Mouse (Mus musculus) embryonic facial prominence, embryonic 12.5 days (tissue): Measurements from ENCODE around the gene Coro1b. TPM values are rescaled to one million over a fixed set of nuclear protein-coding genes. Genes with fewer than 3 reads are reported as not detected.

Experiments used
- ATAC-seq: fragments of 200-750 bp; cut with Nextera tagmentation; 2 replicates; pipeline ENCODE4 v1.8.0; 2017; ENCODE audit not compliant: insufficient number of reproducible peaks, insufficient read depth, low FRiP score, low TSS enrichment
- H3K27ac ChIP-seq: fragments of 300-500 bp; sonication (generic); 2 replicates; pipeline ENCODE4 v1.5.1; 2016; ENCODE audit warnings: mild to moderate bottlenecking
- H3K27me3 ChIP-seq: fragments of 300-500 bp; sonication (generic); 2 replicates; pipeline ENCODE4 v1.6.1; 2016; ENCODE audit warnings: mild to moderate bottlenecking, moderate library complexity
- H3K36me3 ChIP-seq: fragments of 300-500 bp; sonication (generic); 2 replicates; pipeline ENCODE4 v1.6.1; 2016; ENCODE audit warnings: mild to moderate bottlenecking
- H3K4me1 ChIP-seq: fragments of 300-500 bp; sonication (generic); 2 replicates; pipeline ENCODE4 v1.6.1; 2016
- H3K4me2 ChIP-seq: fragments of 300-500 bp; sonication (generic); replicated peaks from 2 replicates; pipeline ENCODE4 v1.6.1; 2016; ENCODE audit warnings: mild to moderate bottlenecking, moderate library complexity
- H3K4me3 ChIP-seq: fragments of 300-500 bp; sonication (generic); 2 replicates; pipeline ENCODE4 v1.5.1; 2016; ENCODE audit warnings: mild to moderate bottlenecking
- H3K9ac ChIP-seq: fragments of 300-500 bp; sonication (generic); 2 replicates; pipeline ENCODE4 v1.6.1; 2016; ENCODE audit warnings: mild to moderate bottlenecking, moderate library complexity
- H3K9me3 ChIP-seq: fragments of 300-500 bp; sonication (generic); 2 replicates; pipeline ENCODE4 v1.6.1; 2016; ENCODE audit warnings: mild to moderate bottlenecking, moderate library complexity
- WGBS: fragments of 180-500 bp; shearing (Covaris S2); methylation state at CpG from one replicate; pipeline ENCODE4 v1.1.7; 2016; 5-methylcytosine and 5-hydroxymethylcytosine counted together
- polyA plus RNA-seq: library from polyadenylated mRNA; unstranded; fragments of >200 nt; fragmentation: Nextera tagmentation; extraction: Ambion mirVana; gene quantifications from 2 replicates; pipeline ENCODE4 v1.2.1, GENCODE M21; 2016

Coro1b gene
- polyA plus RNA-seq, 1 experiment from 2014 or later = 128 TPM

DNA sequence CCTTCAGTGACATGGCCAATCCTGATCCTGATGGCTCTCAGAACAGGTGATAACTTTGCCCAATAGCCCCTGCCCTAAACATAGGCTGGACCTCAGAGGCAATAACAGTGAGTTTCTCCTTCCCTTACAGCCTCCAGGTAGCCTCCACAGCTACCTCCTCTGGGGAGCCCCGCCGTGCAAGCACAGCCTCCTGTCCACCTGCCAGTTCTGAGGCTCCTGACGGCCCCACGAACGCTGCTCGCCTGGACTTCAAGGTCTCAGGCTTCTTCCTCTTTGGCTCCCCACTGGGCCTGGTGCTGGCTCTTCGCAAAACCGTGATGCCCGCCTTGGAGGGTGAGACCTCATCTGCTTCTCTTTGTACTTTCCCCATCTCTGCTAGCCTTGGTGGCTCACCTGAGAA lies 39.9 kb upstream of the Coro1b start:
- no peak overlapping the region for H3K4me3 ChIP-seq
- no peak overlapping the region for H3K9ac ChIP-seq
- peaks cover 21% of the 10 kb centered on the region for H3K36me3 ChIP-seq
- peaks cover 4% of the 10 kb centered on the region; the same call in 1 of the 2 replicates for H3K4me1 ChIP-seq
- no peak for ATAC-seq
- 0 out of 2 replicates have a peak, but pooled peaks cover 4% of the 10 kb centered on the region for H3K27me3 ChIP-seq
- no peak overlapping the region for H3K4me2 ChIP-seq
- H3K27ac ChIP-seq = no peak overlapping the region
- WGBS = 81% methylated on average over 9 of the region's 9 CpGs
- H3K9me3 ChIP-seq = no peaks in the 10 kb centered on the region

- Histone ChIP-seq H3K4me3 (no peak overlapping the region), H3K4me1 (peaks cover 7% of the 10 kb centered on the region; the same call in 1 of the 2 replicates), H3K4me2 (no peak overlapping the region), H3K9ac (no peak overlapping the region), H3K27me3 (no peaks in the 10 kb centered on the region), H3K9me3 (no peaks in the 10 kb centered on the region), H3K36me3 (peaks cover 58% of the 10 kb centered on the region), H3K27ac (no peak overlapping the region)
- no peak for ATAC-seq
- WGBS = 92% methylated on average over 26 of the region's 26 CpGs
These were observed 36.1 kb upstream of the Coro1b start for GRCm38 (mm10) chr19:4112063-4112960.

DNA sequence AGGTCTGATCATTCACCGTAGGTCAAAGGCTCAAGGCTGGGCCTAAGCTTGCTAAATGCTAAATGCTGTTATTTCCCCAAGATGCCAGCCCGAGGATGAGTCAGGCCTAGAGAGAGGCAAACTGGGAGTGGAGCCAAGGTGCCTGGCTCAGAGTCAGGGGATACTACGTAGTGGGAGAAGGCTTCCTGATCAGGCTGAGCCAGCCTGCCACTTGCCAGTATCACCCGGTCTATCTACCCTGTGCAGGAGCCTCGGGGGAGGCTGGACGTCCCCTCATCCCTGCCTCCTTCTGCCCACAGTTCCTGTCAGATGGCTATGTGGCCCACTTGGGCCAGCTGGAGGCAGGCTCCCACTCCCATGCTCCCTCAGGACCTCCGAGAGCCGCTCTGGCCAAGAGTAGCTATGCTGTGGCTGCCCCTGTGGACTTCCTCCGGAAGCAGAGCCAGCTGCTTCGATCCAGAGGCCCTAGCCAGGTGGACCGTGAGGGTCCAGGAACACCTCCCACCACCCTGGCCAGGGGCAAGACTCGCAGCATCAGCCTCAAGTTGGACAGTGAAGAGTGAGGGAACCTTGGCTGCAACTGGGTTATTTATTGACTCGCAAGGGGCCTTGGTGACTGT lies 35.1 kb upstream of the Coro1b start:
- Histone ChIP-seq H3K4me1 (peaks cover 7% of the 10 kb centered on the region; the same call in 1 of the 2 replicates), H3K9me3 (no peaks in the 10 kb centered on the region), H3K36me3 (peaks cover 68% of the 10 kb centered on the region), H3K27ac (no peak overlapping the region), H3K4me2 (no peak overlapping the region), H3K27me3 (no peaks in the 10 kb centered on the region), H3K9ac (no peak overlapping the region; the same call in 1 of the 2 replicates), H3K4me3 (no peak overlapping the region)
- ATAC-seq = no peak
- WGBS = 73% methylated on average over 13 of the region's 13 CpGs

DNA sequence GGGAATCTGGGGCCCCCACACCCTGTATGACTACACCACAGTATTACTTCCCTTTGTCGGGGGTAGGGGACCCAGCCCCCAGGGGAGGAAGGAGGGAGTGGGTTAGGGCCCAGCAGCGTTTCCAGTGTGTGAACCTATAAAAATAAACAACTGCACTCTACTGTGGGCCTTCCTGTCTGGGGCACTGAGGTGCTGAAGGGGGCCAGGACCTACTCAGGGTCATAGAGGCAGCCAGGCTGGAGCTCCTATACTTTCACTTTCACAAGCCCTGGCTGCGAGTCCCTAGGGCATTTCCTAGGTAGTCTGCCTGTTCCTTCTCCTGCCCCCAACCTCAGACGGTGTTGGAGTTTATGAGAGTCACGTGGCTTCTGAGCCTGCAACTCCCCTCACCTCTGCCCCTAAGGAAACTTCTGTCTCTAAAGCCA lies 34.6 kb upstream of the Coro1b start:
- Histone ChIP-seq H3K9ac (no peak overlapping the region), H3K27me3 (no peaks in the 10 kb centered on the region), H3K4me1 (peaks cover 7% of the 10 kb centered on the region; the same call in 1 of the 2 replicates), H3K9me3 (no peaks in the 10 kb centered on the region), H3K4me2 (no peak overlapping the region), H3K27ac (no peak overlapping the region), H3K4me3 (no peak overlapping the region), H3K36me3 (peaks cover 69% of the 10 kb centered on the region)
- ATAC-seq = no peak
- 48% methylated on average over 5 of the region's 5 CpGs for WGBS

- H3K4me1 ChIP-seq = peaks cover 7% of the 10 kb centered on the region; the same call in 1 of the 2 replicates
- WGBS = 88% methylated on average over 10 of the region's 10 CpGs
These were observed 33.9 kb upstream of the Coro1b start for GRCm38 (mm10) chr19:4114551-4114950.

GRCm38 (mm10) chr19:4115144-4115543 lies 33.3 kb upstream of the Coro1b start:
- H3K4me2 ChIP-seq = no peak overlapping the region
- no peak overlapping the region for H3K9ac ChIP-seq
- H3K27ac ChIP-seq = no peak overlapping the region
- no peak for ATAC-seq
- no peaks in the 10 kb centered on the region for H3K9me3 ChIP-seq
- no peaks in the 10 kb centered on the region for H3K27me3 ChIP-seq
- H3K36me3 ChIP-seq = peaks cover 69% of the 10 kb centered on the region
- peaks cover 8% of the 10 kb centered on the region; the same call in 1 of the 2 replicates for H3K4me1 ChIP-seq
- 95% methylated on average over 10 of the region's 10 CpGs for WGBS
- no peak overlapping the region for H3K4me3 ChIP-seq

More at GRCm38 (mm10) chr19:4114551-4114950, 33.9 kb upstream of the Coro1b start:
- no peaks in the 10 kb centered on the region for H3K9me3 ChIP-seq
- H3K4me2 ChIP-seq = no peak overlapping the region
- H3K27ac ChIP-seq = no peak overlapping the region
- H3K4me3 ChIP-seq = no peak overlapping the region
- no peak overlapping the region for H3K9ac ChIP-seq
- H3K36me3 ChIP-seq = peaks cover 69% of the 10 kb centered on the region
- no peaks in the 10 kb centered on the region for H3K27me3 ChIP-seq
- no peak for ATAC-seq

DNA sequence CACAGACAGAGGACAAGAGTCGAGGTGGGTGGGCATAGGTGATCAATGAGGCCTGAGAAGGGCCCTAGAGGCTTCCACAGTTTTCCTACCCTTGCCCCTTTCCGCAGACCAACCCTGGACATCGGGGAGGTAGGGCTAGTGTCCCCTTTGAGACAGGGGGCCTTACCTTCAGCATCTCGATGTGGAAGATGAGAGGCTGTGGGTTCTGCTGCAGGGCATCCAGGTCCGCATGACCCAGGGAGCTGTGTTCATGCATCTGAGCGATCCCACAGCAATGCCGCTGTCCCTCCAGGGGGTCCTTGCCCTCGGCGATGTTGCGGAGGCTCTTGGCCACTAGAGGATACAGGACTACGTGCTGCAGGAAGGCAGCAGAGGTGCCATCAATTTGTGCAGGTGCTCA lies 32.6 kb upstream of the Coro1b start:
- H3K9me3 ChIP-seq = no peaks in the 10 kb centered on the region
- H3K4me1 ChIP-seq = peaks cover 15% of the 10 kb centered on the region; the same call in 1 of the 2 replicates
- H3K9ac ChIP-seq = no peak overlapping the region
- no peak overlapping the region for H3K4me3 ChIP-seq
- no peaks in the 10 kb centered on the region for H3K27me3 ChIP-seq
- no peak overlapping the region for H3K27ac ChIP-seq
- peaks cover 69% of the 10 kb centered on the region for H3K36me3 ChIP-seq
- no peak overlapping the region for H3K4me2 ChIP-seq
- WGBS = 86% methylated on average over 11 of the region's 11 CpGs
- ATAC-seq = no peak

DNA sequence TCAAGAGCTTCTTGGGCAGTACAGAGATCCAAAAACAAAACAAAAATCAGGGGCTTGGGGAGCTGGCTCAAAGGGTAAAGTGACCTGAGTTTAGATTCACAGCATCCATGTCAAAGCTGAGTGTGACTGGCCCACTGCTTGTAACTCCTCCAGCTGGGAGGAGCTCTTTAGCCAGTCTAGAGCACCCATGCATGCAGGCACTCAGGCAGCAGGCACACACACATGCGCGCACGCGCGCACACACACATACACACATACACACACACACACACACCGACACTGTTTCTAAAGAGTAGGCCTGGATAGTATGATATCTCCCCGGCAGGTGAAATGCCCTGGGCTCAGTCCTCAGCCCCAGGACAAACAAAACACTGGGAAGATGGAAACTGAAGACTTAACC lies 31.4 kb upstream of the Coro1b start:
- no peak overlapping the region for H3K4me2 ChIP-seq
- peaks cover 62% of the 10 kb centered on the region for H3K36me3 ChIP-seq
- H3K27me3 ChIP-seq = no peaks in the 10 kb centered on the region
- no peaks in the 10 kb centered on the region for H3K9me3 ChIP-seq
- H3K27ac ChIP-seq = no peak overlapping the region
- H3K4me3 ChIP-seq = no peak overlapping the region
- H3K4me1 ChIP-seq = peaks cover 16% of the 10 kb centered on the region; the same call in 1 of the 2 replicates
- H3K9ac ChIP-seq = no peak overlapping the region
- WGBS = 98% methylated on average over 7 of the region's 7 CpGs
- no peak for ATAC-seq

GRCm38 (mm10) chr19:4118350-4118749 lies 30.1 kb upstream of the Coro1b start:
- 86% methylated on average over 2 of the region's 2 CpGs for WGBS
- Histone ChIP-seq H3K9me3 (no peaks in the 10 kb centered on the region), H3K27ac (no peak overlapping the region), H3K9ac (no peak overlapping the region), H3K36me3 (peaks cover 50% of the 10 kb centered on the region), H3K4me1 (peaks cover 14% of the 10 kb centered on the region; the same call in 1 of the 2 replicates), H3K4me2 (no peak overlapping the region), H3K27me3 (no peaks in the 10 kb centered on the region), H3K4me3 (no peak overlapping the region)
- ATAC-seq = no peak

DNA sequence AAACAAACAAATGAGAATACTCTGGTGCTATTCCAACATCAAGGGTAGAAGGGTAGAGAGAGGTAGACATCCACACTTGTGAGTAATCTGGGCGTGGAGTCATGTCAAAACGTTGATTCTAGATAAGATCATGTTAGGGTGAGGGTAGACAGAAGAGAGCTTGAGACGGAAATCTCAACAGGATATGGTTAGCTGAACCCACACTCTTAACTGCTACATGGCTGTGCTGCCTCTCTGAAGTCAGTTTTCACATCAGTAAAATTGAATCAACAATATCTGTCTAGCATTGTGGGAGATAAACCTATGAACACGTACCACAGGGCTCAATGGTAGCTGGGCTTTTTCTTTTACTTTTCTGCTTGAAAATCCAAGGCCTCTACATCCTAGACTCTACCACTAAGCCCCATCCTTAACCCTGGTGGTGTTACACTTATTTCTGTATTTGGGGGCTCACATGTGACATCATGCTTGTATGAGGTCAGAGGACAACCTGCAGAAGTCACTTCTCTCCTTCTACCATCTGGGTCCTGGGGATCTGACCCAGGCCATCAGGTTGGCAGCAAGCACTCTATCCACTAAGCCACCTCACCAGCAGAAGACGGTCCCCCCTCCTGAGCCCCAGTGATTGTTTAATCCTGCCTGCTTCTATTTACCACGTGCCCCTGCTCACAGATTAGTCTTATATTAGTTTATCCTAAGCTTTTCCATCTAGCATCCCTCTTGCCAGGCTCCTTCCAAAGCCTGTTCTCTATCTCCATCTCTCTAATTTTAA lies 28.5 kb upstream of the Coro1b start:
- Histone ChIP-seq H3K4me2 (peak overlapping the region; percentile 54), H3K9ac (no peak overlapping the region), H3K27me3 (no peaks in the 10 kb centered on the region), H3K36me3 (peaks cover 34% of the 10 kb centered on the region), H3K4me3 (peak overlapping the region; percentile 51; the same call in 1 of the 2 replicates), H3K27ac (no peak overlapping the region), H3K9me3 (no peaks in the 10 kb centered on the region), H3K4me1 (0 out of 2 replicates have a peak, but pooled peaks cover 9% of the 10 kb centered on the region)
- no peak for ATAC-seq
- 88% methylated on average over 6 of the region's 6 CpGs for WGBS

- Histone ChIP-seq H3K27me3 (no peaks in the 10 kb centered on the region), H3K9ac (no peak overlapping the region), H3K4me3 (peak overlapping the region; percentile 51), H3K27ac (no peak overlapping the region), H3K4me1 (0 out of 2 replicates have a peak, but pooled peaks cover 9% of the 10 kb centered on the region), H3K4me2 (peak overlapping the region; percentile 54), H3K36me3 (peaks cover 28% of the 10 kb centered on the region), H3K9me3 (no peaks in the 10 kb centered on the region)
- ATAC-seq = no peak
- 95% methylated on average over 2 of the region's 2 CpGs for WGBS
These were observed 27.9 kb upstream of the Coro1b start for GRCm38 (mm10) chr19:4120496-4120895.
